Mouse (Mus musculus) CH12.LX (cell line): ENCODE results near the gene Rex1bd. TPM values are rescaled to one million over a fixed set of nuclear protein-coding genes. Genes with fewer than 3 reads are reported as not detected.

Experiments used
- DNase-seq: peaks from one replicate; pipeline ENCODE4 v3.0.0-alpha.2; 2013; ENCODE audit errors: extremely low read depth
- H3K27ac ChIP-seq: 2 replicates; pipeline ENCODE4 v1.5.1; 2012; ENCODE audit warnings: low read depth, mild to moderate bottlenecking, control low read depth, moderate library complexity; ENCODE audit not compliant: insufficient read depth
- H3K27me3 ChIP-seq: replicated peaks from 2 replicates; pipeline ENCODE3; 2012; ENCODE audit warnings: inconsistent platforms
- H3K36me3 ChIP-seq, 2 experiments: replicated peaks in 1 of 2; 2 replicates each; pipeline versions ENCODE3 to v1.6.1; 2012; ENCODE audit warnings: inconsistent platforms in 1 of 2, low read length in 1 of 2, mild to moderate bottlenecking in 1 of 2, mixed read lengths in 1 of 2, moderate library complexity in 1 of 2; ENCODE audit not compliant: control insufficient read depth in 1 of 2, insufficient read depth in 1 of 2
- H3K4me1 ChIP-seq, 2 experiments: 2 replicates each; pipeline ENCODE4 v1.6.1; 2012; ENCODE audit warnings: inconsistent platforms in 1 of 2, moderate library complexity in 1 of 2; ENCODE audit not compliant: insufficient read depth in 2 of 2, control insufficient read depth in 1 of 2
- H3K4me2 ChIP-seq: 2 replicates; pipeline ENCODE4 v1.6.1; 2012; ENCODE audit warnings: low read depth, mild to moderate bottlenecking, control low read depth; ENCODE audit not compliant: poor library complexity, insufficient read depth, severe bottlenecking
- H3K4me3 ChIP-seq, 3 experiments: fragments of 150-350 bp in 1 of 3; sonication (generic) in 1 of 3; replicated peaks in 1 of 3; 2 replicates each; pipeline versions ENCODE3 to v1.5.1; 2011 to 2012; ENCODE audit warnings: low read depth in 2 of 3, low read length in 2 of 3, mild to moderate bottlenecking in 2 of 3, moderate library complexity in 2 of 3, control low read depth in 1 of 3, improper control_type of control experiment in 1 of 3, inconsistent platforms in 1 of 3, mixed read lengths in 1 of 3; ENCODE audit not compliant: poor library complexity in 1 of 3
- H3K79me2 ChIP-seq: replicated peaks from 2 replicates; pipeline ENCODE4 v1.6.1; 2012; ENCODE audit warnings: mild to moderate bottlenecking, moderate library complexity; ENCODE audit not compliant: control insufficient read depth, poor library complexity, insufficient read depth, severe bottlenecking; ENCODE audit errors: extremely low read depth
- H3K9ac ChIP-seq: 2 replicates; pipeline ENCODE4 v1.6.1; 2012; ENCODE audit warnings: low read depth, mild to moderate bottlenecking, control low read depth, moderate library complexity; ENCODE audit not compliant: insufficient read depth
- H3K9me3 ChIP-seq: replicated peaks from 2 replicates; pipeline ENCODE3; 2012; ENCODE audit warnings: low read length, inconsistent platforms, mixed read lengths
- BHLHE40 ChIP-seq: IDR thresholded peaks from 2 replicates; pipeline ENCODE4 v1.6.1; 2011; ENCODE audit warnings: mild to moderate bottlenecking, low read depth, low read length, improper control_type of control experiment
- CTCF ChIP-seq, 2 experiments: IDR thresholded peaks in 1 of 2; conservative IDR thresholded peaks in 1 of 2; 2 replicates each; pipeline ENCODE4 v1.5.1; 2011 to 2012; ENCODE audit warnings: low read depth in 2 of 2, low read length in 2 of 2, improper control_type of control experiment in 1 of 2, inconsistent platforms in 1 of 2, mild to moderate bottlenecking in 1 of 2, moderate library complexity in 1 of 2
- E2F4 ChIP-seq: IDR thresholded peaks from 2 replicates; pipeline ENCODE4 v1.6.1; 2011; ENCODE audit warnings: low read depth, low read length, improper control_type of control experiment; ENCODE audit not compliant: insufficient replicate concordance
- ELF1 ChIP-seq: IDR thresholded peaks from 2 replicates; pipeline ENCODE4 v1.6.1; 2014; ENCODE audit warnings: low read depth, mild to moderate bottlenecking, inconsistent platforms, low read length, improper control_type of control experiment
- EP300 ChIP-seq: IDR thresholded peaks from 2 replicates; pipeline ENCODE4 v1.6.1; 2011; ENCODE audit warnings: low read length, improper control_type of control experiment
- JUN ChIP-seq: IDR thresholded peaks from 2 replicates; pipeline ENCODE4 v1.6.1; 2011; ENCODE audit warnings: low read depth, mild to moderate bottlenecking, low read length, improper control_type of control experiment, moderate library complexity; ENCODE audit not compliant: insufficient read depth
- JUND ChIP-seq: conservative IDR thresholded peaks from 2 replicates; pipeline ENCODE4 v1.6.1; 2011; ENCODE audit warnings: low read depth, low read length, improper control_type of control experiment
- MAZ ChIP-seq: IDR thresholded peaks from 2 replicates; pipeline ENCODE4 v1.6.1; 2012; ENCODE audit warnings: low read depth, mild to moderate bottlenecking, inconsistent platforms, low read length, improper control_type of control experiment, moderate library complexity
- MXI1 ChIP-seq: IDR thresholded peaks from 2 replicates; pipeline ENCODE4 v1.6.1; 2011; ENCODE audit warnings: mild to moderate bottlenecking, low read depth, low read length, improper control_type of control experiment
- NRF1 ChIP-seq: IDR thresholded peaks from 2 replicates; pipeline ENCODE4 v1.6.1; 2014; ENCODE audit warnings: low read depth, mild to moderate bottlenecking, inconsistent platforms, low read length, improper control_type of control experiment, moderate library complexity
- PAX5 ChIP-seq: IDR thresholded peaks from 2 replicates; pipeline ENCODE4 v1.6.1; 2012; ENCODE audit warnings: low read length, inconsistent platforms, mixed read lengths
- POLR2AphosphoS2 ChIP-seq: IDR thresholded peaks from 2 replicates; pipeline ENCODE4 v1.6.1; 2011; ENCODE audit warnings: low read depth, low read length, improper control_type of control experiment
- RCOR1 ChIP-seq: conservative IDR thresholded peaks from 2 replicates; pipeline ENCODE4 v1.6.1; 2012; ENCODE audit warnings: low read depth, mild to moderate bottlenecking, inconsistent platforms, low read length, improper control_type of control experiment
- SMC3 ChIP-seq: IDR thresholded peaks from 2 replicates; pipeline ENCODE4 v1.6.1; 2011; ENCODE audit warnings: low read depth, low read length, improper control_type of control experiment
- ZKSCAN1 ChIP-seq: IDR thresholded peaks from 2 replicates; pipeline ENCODE4 v1.6.1; 2012; ENCODE audit warnings: low read depth, inconsistent platforms, low read length, improper control_type of control experiment, borderline replicate concordance
- ZMIZ1 ChIP-seq: IDR thresholded peaks from 2 replicates; pipeline ENCODE4 v1.6.1; 2012; ENCODE audit warnings: low read depth, mild to moderate bottlenecking, inconsistent platforms, low read length, improper control_type of control experiment
- ZNF384 ChIP-seq: IDR thresholded peaks from 2 replicates; pipeline ENCODE4 v1.6.1; 2012; ENCODE audit warnings: low read depth, low read length, improper control_type of control experiment, inconsistent platforms
- dilution Hi-C: fragments of 300-500 bp; cut with MboI; formaldehyde crosslinking; loops from 2 replicates; pipeline ENCODE4 v1.14.3; 2020; ENCODE audit warnings: low sequenced_read_pairs; ENCODE audit not compliant: extremely low pct_unique_long_range_greater_than_20kb, extremely low pct_ligation_motif_present
- in situ Hi-C: fragments of 300-500 bp; cut with MboI; formaldehyde crosslinking; loops from 3 replicates; pipeline ENCODE4 v1.14.3; 2019; ENCODE audit warnings: low sequenced_read_pairs, low pct_ligation_motif_present, low pct_unique_long_range_greater_than_20kb, mixed read lengths
- polyA plus RNA-seq: library from polyadenylated mRNA; unstranded; fragments of >175 nt; gene quantifications from 2 replicates; pipeline ENCODE4 v1.2.1, GENCODE M21; 2012; ENCODE audit warnings: low read depth; ENCODE audit not compliant: insufficient read length
- total RNA-seq, 2 experiments: library from RNA; depleted of rRNA; stranded (reverse); fragments of 300-350 nt in 1 of 2; fragments of >200 nt in 1 of 2; gene quantifications; 2 replicates each; pipeline ENCODE4 v1.2.3; 2012 to 2014

Gene Rex1bd
- total and polyA plus RNA-seq, 3 experiments, result 38.4 to 90.0 (median 47.8) TPM

- no peaks in the 10 kb centered on the region for H3K9me3 ChIP-seq
- TF ChIP-seq POLR2AphosphoS2, result peak; percentile 34; the same call in 1 of the 2 replicates
- TF ChIP-seq MXI1, result no peak
- no peak overlapping the region for H3K27ac ChIP-seq
- dilution Hi-C loops (no loop called here), in situ Hi-C loops (no loop called here)
- H3K27me3 ChIP-seq, result no peaks in the 10 kb centered on the region
- DNase-seq, result no peak
- peaks cover 40 to 70% of the 10 kb centered on the region in 2 experiments for H3K36me3 ChIP-seq
- peaks cover 3 to 25% of the 10 kb centered on the region in 2 experiments for H3K4me1 ChIP-seq
- H3K4me3 ChIP-seq, result no peak overlapping the region
- no peak overlapping the region for H3K9ac ChIP-seq
- H3K4me2 ChIP-seq, result no peak overlapping the region
- peaks cover 1% of the 10 kb centered on the region for H3K79me2 ChIP-seq
Measured at GRCm38 (mm10) chr8:70517940-70518643, 11.5 kb upstream of the Rex1bd start.

- dilution Hi-C loops, result no loop called here
- no peaks in the 10 kb centered on the region for H3K27me3 ChIP-seq
- H3K36me3 ChIP-seq, result peaks cover 46 to 65% of the 10 kb centered on the region in 2 experiments
- H3K27ac ChIP-seq, result no peak overlapping the region; the same call in 1 of the 2 replicates
- H3K4me2 ChIP-seq, result no peak overlapping the region
- peaks cover 39% of the 10 kb centered on the region for H3K79me2 ChIP-seq
- no peak overlapping the region for H3K4me3 ChIP-seq
- no peaks in the 10 kb centered on the region for H3K9me3 ChIP-seq
- TF ChIP-seq ZMIZ1 (no peak), EP300 (no peak), E2F4 (no peak)
- no peak for DNase-seq
- peaks cover 15 to 35% of the 10 kb centered on the region in 2 experiments for H3K4me1 ChIP-seq
- no peak overlapping the region for H3K9ac ChIP-seq
- in situ Hi-C loops, result no loop called here
Measured at GRCm38 (mm10) chr8:70513441-70513840, 6.9 kb upstream of the Rex1bd start.

- no peaks in the 10 kb centered on the region for H3K27me3 ChIP-seq
- no peak for TF ChIP-seq JUN
- TF ChIP-seq CTCF (conservative IDR thresholded peaks at IDR 0.05 in 1 of 2, IDR thresholded peaks at IDR 0.05 in 1 of 2; ENCODE audit: low read depth in 2 of 2, low read length in 2 of 2), result no peak
- peak; percentile 66 for TF ChIP-seq BHLHE40
- no peak for TF ChIP-seq SMC3
- no peak for TF ChIP-seq ZMIZ1
- TF ChIP-seq NRF1, result no peak
- no peak for TF ChIP-seq ELF1
- TF ChIP-seq ZKSCAN1, result no peak
- TF ChIP-seq JUND, result no peak
- no peak for TF ChIP-seq MAZ
- TF ChIP-seq PAX5, result no peak
- peak; percentile 62 for TF ChIP-seq ZNF384
- TF ChIP-seq RCOR1, result no peak
- TF ChIP-seq, all 38 proteins: peak for 2
- dilution Hi-C loops, result no loop called here
- Histone ChIP-seq H3K9ac (peak overlapping the region; percentile 94), H3K4me1 (peaks cover 22 to 44% of the 10 kb centered on the region in 2 experiments), H3K36me3 (peaks cover 51 to 64% of the 10 kb centered on the region in 2 experiments), H3K27ac (peak overlapping the region; percentile 30; the same call in 1 of the 2 replicates), H3K4me2 (peak overlapping the region; percentile 57), H3K9me3 (no peaks in the 10 kb centered on the region), H3K4me3 (peak overlapping the region in 2 of 3 experiments; percentile 87 to 98), H3K79me2 (peaks cover 46% of the 10 kb centered on the region)
- DNase-seq, result peak; percentile 57
- in situ Hi-C loops, result no loop called here
Measured at GRCm38 (mm10) chr8:70512253-70512903, 5.8 kb upstream of the Rex1bd start.
